Mouse (Mus musculus) forebrain, embryonic 16.5 days (tissue): Measurements from ENCODE around the gene Ssr3. TPM values are rescaled to one million over a fixed set of nuclear protein-coding genes. Genes with fewer than 3 reads are reported as not detected.

ENCODE experiments used
- ATAC-seq: fragments of 200-750 bp; cut with Nextera tagmentation; 2 replicates; pipeline ENCODE4 v1.8.0; 2017; ENCODE audit warnings: mild to moderate bottlenecking, moderate library complexity
- H3K27ac ChIP-seq: fragments of 300-500 bp; sonication (generic); 2 replicates; pipeline ENCODE4 v1.5.1; 2014; ENCODE audit warnings: low read length, control low read depth
- H3K27me3 ChIP-seq: fragments of 300-500 bp; sonication (generic); replicated peaks from 2 replicates; pipeline ENCODE4 v1.6.1; 2014; ENCODE audit warnings: low read length; ENCODE audit not compliant: control insufficient read depth, insufficient read depth
- H3K36me3 ChIP-seq: fragments of 300-500 bp; sonication (generic); 2 replicates; pipeline ENCODE4 v1.6.1; 2014; ENCODE audit not compliant: control insufficient read depth, insufficient read depth
- H3K4me1 ChIP-seq: fragments of 300-500 bp; sonication (generic); replicated peaks from 2 replicates; pipeline ENCODE4 v1.6.1; 2014; ENCODE audit warnings: low read length; ENCODE audit not compliant: control insufficient read depth, insufficient read depth
- H3K4me2 ChIP-seq: fragments of 300-500 bp; sonication (generic); 2 replicates; pipeline ENCODE4 v1.6.1; 2014; ENCODE audit warnings: mild to moderate bottlenecking, low read length, control low read depth
- H3K4me3 ChIP-seq: fragments of 300-500 bp; sonication (generic); replicated peaks from 2 replicates; pipeline ENCODE4 v1.5.1; 2014; ENCODE audit warnings: mild to moderate bottlenecking, low read length, control low read depth
- H3K9ac ChIP-seq: fragments of 300-500 bp; sonication (generic); replicated peaks from 2 replicates; pipeline ENCODE4 v1.6.1; 2014; ENCODE audit warnings: low read depth, low read length, control low read depth
- H3K9me3 ChIP-seq: fragments of 300-500 bp; sonication (generic); 2 replicates; pipeline ENCODE4 v1.6.1; 2016; ENCODE audit warnings: low read length; ENCODE audit not compliant: control insufficient read depth
- WGBS: fragments of 180-500 bp; shearing (Covaris S2); extraction: QIAGEN DNeasy Blood & Tissue Kit; methylation state at CpG from one replicate; pipeline ENCODE4 v1.1.7; 2014; 5-methylcytosine and 5-hydroxymethylcytosine counted together
- polyA plus RNA-seq: library from polyadenylated mRNA; unstranded; fragments of >200 nt; fragmentation: Nextera tagmentation; extraction: Ambion mirVana; gene quantifications from 2 replicates; pipeline ENCODE4 v1.2.1, GENCODE M21; 2015

Gene Ssr3
- polyA plus RNA-seq, 1 experiment from 2014 or later = 170 TPM

DNA sequence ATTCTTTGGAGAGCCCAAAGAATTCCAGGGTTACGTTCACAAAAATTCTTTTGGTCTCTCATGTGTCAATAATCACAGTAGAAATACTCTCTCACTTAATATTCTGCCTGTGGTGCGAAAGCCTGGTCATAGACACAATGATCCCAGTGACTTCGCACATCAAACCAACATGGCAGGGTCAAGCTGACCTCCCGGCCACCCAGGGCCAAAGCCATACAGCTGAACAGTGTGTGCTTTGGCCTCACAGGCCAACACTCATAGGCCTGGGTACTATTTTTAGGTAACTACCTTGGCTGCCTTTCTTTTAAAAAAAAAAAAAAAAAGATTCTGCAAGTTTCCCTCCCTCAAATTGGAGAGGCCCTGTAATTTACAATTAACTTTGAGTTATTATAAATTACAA lies 11.3 kb downstream of the Ssr3 start:
- Histone ChIP-seq H3K4me2 (no peak overlapping the region), H3K9me3 (no peaks in the 10 kb centered on the region), H3K9ac (no peak overlapping the region), H3K27ac (no peak overlapping the region), H3K36me3 (peaks cover 21% of the 10 kb centered on the region), H3K27me3 (no peaks in the 10 kb centered on the region), H3K4me3 (no peak overlapping the region), H3K4me1 (no peaks in the 10 kb centered on the region)
- 87% methylated on average over 4 of the region's 4 CpGs for WGBS
- ATAC-seq = no peak

DNA sequence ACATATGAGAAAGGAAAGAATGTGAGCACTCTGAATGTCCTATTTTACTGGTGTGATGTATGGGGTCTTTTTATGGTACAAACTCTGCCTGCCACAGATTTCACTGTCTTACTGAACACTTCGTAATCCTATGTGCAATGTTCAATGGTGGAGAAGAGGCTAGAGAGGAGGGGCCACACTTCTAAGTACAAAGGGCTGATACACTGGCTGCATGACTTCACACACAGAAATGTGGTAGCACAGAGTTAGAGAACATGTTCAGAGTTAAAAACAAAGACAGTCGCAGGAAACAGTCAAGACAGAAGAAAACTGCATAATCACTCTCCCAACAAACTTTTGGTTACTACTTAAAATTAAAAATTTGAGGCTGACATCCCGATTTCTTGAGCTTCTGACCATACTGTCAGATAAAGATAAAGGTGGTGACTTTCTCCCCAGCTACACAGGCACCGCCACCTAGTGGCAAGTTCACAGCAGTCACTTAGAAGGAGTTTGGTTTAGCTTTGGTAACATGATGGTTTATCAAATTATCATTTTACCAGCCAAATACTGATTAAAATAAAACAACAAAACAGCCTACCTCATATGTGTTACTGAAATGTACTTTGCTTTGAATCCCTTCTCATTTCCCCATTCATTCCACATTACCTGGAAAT lies 12.4 kb downstream of the Ssr3 start:
- no peak overlapping the region for H3K27ac ChIP-seq
- peak; percentile 63; the same call in 1 of the 2 replicates for ATAC-seq
- no peaks in the 10 kb centered on the region for H3K27me3 ChIP-seq
- H3K4me2 ChIP-seq = no peak overlapping the region
- H3K4me1 ChIP-seq = no peaks in the 10 kb centered on the region
- no peak overlapping the region for H3K9ac ChIP-seq
- 76% methylated on average over 4 of the region's 4 CpGs for WGBS
- H3K36me3 ChIP-seq = peaks cover 21% of the 10 kb centered on the region
- no peak overlapping the region for H3K4me3 ChIP-seq
- no peaks in the 10 kb centered on the region for H3K9me3 ChIP-seq

DNA sequence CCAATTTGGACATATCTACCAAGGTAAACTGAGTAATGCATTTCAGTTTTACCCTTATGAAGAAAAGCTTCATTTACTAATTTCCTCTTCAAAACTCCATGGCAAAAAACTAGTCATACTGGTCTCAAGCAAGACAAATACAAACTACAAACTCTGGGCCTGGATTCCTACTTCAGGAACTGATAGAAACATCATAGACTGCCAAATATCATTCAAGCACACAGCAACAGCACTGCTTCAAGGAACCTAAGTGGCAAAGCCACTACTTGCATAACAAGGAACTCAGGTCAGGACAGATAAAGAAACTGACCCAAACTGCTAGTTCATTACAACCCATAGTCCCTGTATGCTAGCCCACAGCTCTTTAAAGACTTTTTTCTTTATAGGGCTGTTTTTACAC lies 13.7 kb downstream of the Ssr3 start:
- Histone ChIP-seq H3K9ac (no peak overlapping the region), H3K4me2 (no peak overlapping the region), H3K9me3 (no peaks in the 10 kb centered on the region), H3K27ac (no peak overlapping the region), H3K27me3 (no peaks in the 10 kb centered on the region), H3K4me3 (no peak overlapping the region), H3K36me3 (peaks cover 17% of the 10 kb centered on the region), H3K4me1 (no peaks in the 10 kb centered on the region; the same call in 1 of the 2 replicates)
- no peak for ATAC-seq

DNA sequence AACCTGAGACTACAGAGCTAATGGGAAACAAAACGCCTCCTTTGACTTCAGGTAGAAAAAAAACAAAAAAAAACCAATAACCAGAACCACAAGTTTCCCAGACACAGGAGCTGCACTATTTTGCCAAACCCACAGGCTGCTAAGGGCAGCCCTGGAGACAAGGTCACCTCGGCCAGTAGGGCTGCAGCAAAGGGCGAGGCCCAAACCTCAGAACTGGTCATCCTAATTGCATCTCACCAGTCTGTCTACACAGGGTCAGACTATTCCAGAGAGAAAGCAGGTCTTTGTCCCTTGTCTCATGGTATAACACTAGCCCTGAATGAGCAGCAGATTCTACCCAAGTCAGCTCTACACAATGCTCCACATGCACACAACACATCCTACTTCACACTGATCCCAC lies 17.7 kb downstream of the Ssr3 start:
- no peaks in the 10 kb centered on the region for H3K27me3 ChIP-seq
- 91% methylated on average over 3 of the region's 3 CpGs for WGBS
- peaks cover 7% of the 10 kb centered on the region for H3K36me3 ChIP-seq
- H3K9ac ChIP-seq = no peak overlapping the region
- H3K4me1 ChIP-seq = no peaks in the 10 kb centered on the region; the same call in 1 of the 2 replicates
- H3K27ac ChIP-seq = no peak overlapping the region
- no peak overlapping the region for H3K4me3 ChIP-seq
- ATAC-seq = no peak
- H3K4me2 ChIP-seq = no peak overlapping the region
- H3K9me3 ChIP-seq = no peaks in the 10 kb centered on the region

DNA sequence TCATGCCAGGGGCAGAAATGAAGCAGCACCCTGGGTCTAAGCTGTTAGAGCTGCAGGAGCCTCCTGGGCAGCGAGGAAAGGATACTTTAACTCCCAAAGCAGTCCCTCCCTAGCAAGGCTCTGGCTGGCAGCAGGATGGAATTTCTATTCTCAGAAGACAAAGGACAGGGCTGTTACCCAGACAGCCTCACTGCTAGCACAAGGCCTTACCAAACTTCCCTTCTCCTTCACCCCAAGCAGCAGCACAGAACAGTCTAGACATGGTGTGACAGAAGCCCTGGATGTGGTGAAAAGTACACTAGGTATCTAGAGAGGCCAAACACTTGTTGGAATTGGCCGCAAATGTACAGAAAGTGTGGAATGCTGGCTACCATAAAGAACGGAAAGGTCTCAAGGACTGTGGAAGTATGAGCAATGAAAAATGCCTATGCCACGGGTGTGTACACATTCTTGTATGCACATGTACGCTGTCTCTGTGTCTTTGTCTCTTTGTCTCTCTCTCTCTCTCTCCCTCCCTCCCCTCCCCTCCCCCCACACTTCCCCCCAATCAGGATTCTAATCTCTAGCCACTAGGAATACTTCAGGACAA lies 18.7 kb downstream of the Ssr3 start:
- Histone ChIP-seq H3K4me2 (no peak overlapping the region), H3K9me3 (no peaks in the 10 kb centered on the region), H3K36me3 (peaks cover 4% of the 10 kb centered on the region), H3K4me3 (no peak overlapping the region), H3K27ac (no peak overlapping the region), H3K9ac (no peak overlapping the region), H3K27me3 (no peaks in the 10 kb centered on the region), H3K4me1 (no peaks in the 10 kb centered on the region; the same call in 1 of the 2 replicates)
- no peak for ATAC-seq
- WGBS = 64% methylated on average over 5 of the region's 5 CpGs

DNA sequence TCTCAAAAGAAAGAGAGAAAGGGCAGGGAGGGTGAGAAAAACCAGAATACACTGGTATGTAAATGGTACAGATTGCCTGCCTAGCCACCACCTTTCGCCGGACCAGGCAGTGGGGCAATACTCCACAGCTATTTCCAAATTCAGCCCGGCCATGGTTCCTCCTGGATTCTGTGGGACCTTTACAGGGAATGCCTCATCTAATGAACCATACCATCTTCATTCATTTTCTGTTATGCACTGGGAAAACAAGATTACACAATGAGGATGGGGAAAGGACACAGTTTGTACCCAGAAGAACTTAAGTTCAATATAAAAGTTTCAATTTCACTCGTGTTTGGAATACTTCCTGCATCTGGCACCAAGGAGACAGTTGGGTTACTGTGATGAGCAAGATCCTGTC lies 19.9 kb downstream of the Ssr3 start:
- peaks cover 4% of the 10 kb centered on the region for H3K36me3 ChIP-seq
- no peaks in the 10 kb centered on the region for H3K9me3 ChIP-seq
- no peak overlapping the region for H3K4me2 ChIP-seq
- H3K27ac ChIP-seq = no peak overlapping the region
- H3K4me1 ChIP-seq = no peaks in the 10 kb centered on the region; the same call in 1 of the 2 replicates
- ATAC-seq = no peak
- no peaks in the 10 kb centered on the region for H3K27me3 ChIP-seq
- H3K4me3 ChIP-seq = no peak overlapping the region
- H3K9ac ChIP-seq = no peak overlapping the region
- 91% methylated on average over 4 of the region's 4 CpGs for WGBS

DNA sequence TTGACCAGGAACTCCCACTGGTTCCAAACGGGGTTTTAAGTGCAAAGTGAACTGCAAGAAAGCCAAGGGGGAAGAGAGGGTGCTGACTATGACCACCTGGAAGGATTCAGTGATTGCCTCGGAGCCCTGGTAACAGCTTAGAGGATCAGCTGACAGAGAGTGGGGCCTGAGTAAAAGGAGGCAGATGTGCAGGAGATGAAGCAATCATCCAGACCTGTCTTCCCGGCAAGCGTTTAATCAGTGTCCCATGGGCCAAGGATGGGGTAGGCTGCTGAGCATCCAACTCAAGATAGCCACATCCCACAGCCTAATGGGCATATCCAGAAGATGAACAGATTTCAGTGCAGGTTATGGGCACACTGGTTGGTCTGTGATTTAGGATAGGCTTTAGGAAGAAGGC lies 24.5 kb downstream of the Ssr3 start:
- Histone ChIP-seq H3K27me3 (no peaks in the 10 kb centered on the region), H3K9me3 (no peaks in the 10 kb centered on the region), H3K36me3 (no peaks in the 10 kb centered on the region), H3K9ac (no peak overlapping the region), H3K4me2 (no peak overlapping the region), H3K27ac (no peak overlapping the region), H3K4me3 (no peak overlapping the region), H3K4me1 (no peaks in the 10 kb centered on the region)
- WGBS = 72% methylated on average over 4 of the region's 4 CpGs
- ATAC-seq = no peak

DNA sequence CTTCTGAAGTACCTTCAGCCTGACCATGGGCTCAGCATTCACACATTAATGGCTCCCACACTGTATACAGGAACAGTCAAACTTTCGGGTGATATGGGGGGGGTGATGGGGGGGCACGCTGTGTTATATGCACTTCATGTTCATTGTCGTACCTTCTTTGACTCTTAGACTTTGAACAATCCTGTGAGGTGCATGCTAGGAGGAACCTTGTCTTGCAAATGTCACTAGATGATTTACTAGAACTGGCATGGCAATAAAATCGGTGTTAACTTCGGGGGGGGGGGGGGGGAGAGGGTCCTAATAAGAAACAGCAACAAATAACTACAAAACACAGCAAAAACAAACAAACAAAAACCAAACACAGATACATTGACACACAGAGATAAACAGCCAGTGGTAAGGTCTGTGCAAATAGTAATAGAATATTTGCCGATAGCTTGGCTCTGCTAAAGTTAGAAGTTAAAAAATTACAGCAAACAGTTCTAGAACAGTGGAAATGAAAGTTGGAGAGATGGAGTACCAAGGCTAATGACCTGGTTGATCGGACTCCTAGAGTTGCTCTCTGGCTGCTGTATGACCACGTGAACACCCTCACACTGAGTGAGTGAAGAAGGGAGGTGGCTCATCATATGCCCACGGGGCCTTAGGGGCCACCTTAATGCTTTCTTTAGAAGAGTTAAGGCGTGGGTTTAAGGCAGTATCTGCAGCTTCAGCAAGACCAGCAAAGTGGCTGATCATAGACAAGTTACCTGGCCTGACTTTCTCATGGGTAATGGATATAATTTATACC lies 26.3 kb downstream of the Ssr3 start:
- H3K4me2 ChIP-seq = no peak overlapping the region
- ATAC-seq = no peak
- H3K36me3 ChIP-seq = no peaks in the 10 kb centered on the region
- H3K4me3 ChIP-seq = no peak overlapping the region
- H3K4me1 ChIP-seq = no peaks in the 10 kb centered on the region
- no peak overlapping the region for H3K27ac ChIP-seq
- H3K9ac ChIP-seq = no peak overlapping the region
- no peaks in the 10 kb centered on the region for H3K27me3 ChIP-seq
- H3K9me3 ChIP-seq = no peaks in the 10 kb centered on the region
- WGBS = 95% methylated on average over 10 of the region's 10 CpGs

DNA sequence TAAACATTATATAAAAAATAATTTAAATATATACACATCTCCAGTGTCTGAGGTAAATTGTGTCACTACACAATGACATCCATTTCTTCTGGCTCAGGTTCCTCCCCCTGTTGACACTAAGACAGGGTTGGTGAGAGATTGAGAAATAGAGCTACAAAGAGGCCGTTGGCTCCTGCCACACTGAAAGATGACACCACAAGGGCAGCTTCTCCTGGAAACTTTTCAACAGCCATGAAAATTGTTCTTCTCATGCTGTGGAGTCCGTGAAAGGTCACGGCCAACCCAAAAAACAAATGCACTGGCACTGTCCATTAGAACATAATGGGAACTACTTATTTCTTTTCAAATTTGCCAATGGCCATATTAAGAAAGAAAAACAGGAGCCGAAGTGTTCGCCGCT lies 27.2 kb downstream of the Ssr3 start:
- Histone ChIP-seq H3K4me1 (no peaks in the 10 kb centered on the region), H3K27me3 (no peaks in the 10 kb centered on the region), H3K27ac (no peak overlapping the region), H3K4me2 (no peak overlapping the region), H3K36me3 (no peaks in the 10 kb centered on the region), H3K9me3 (no peaks in the 10 kb centered on the region), H3K4me3 (no peak overlapping the region), H3K9ac (no peak overlapping the region)
- 79% methylated on average over 6 of the region's 6 CpGs for WGBS
- ATAC-seq = no peak
